Mouse (Mus musculus): ENCODE results near the gene Gm12253. TPM values are rescaled to one million over a fixed set of nuclear protein-coding genes. Genes with fewer than 3 reads are reported as not detected.

Gene Gm12253
- polyA plus RNA-seq (2012; rRNA removed) = not detected in 2 replicates

GRCm38 (mm10) chr11:58432259-58432658 is at the start of gene Gm12253:
Gm12253 (plus strand) TSS chr11:58432559.

GRCm38 (mm10) chr11:58420815-58421214 is 11.5 kb upstream of the Gm12253 start, which contains the start of gene 1810065E05Rik:
1810065E05Rik (plus strand) TSS chr11:58421111.

GRCm38 (mm10) chr11:58452759-58453158 is 20.4 kb downstream of the Gm12253 start, which contains the start of gene Lypd9:
Lypd9 (minus strand) TSS chr11:58452923.

GRCm38 (mm10) chr11:58462170-58462569 is 29.8 kb downstream of the Gm12253 start, which contains the start of gene Olfr30:
Olfr30 (minus strand) TSS chr11:58462270.

Other genes with a start within 250 kb of the Gm12253 start
- gene Igtp, start 233.0 kb upstream of the Gm12253 start, polyA plus RNA-seq (2012; rRNA removed) = 2.3 and 2.6 TPM in 2 replicates
- gene Irgm2, start 232.9 kb upstream of the Gm12253 start, polyA plus RNA-seq (2012; rRNA removed) = 2.2 and 2.5 TPM in 2 replicates
- gene 4930438A08Rik, start 157.8 kb upstream of the Gm12253 start, polyA plus RNA-seq (2012; rRNA removed) = 2.7 and 4.2 TPM in 2 replicates
- 22.2 TPM in 2 replicates for gene Zfp692, start 125.5 kb upstream of the Gm12253 start, polyA plus RNA-seq (2012; rRNA removed)
- gene Zfp672, start 102.2 kb upstream of the Gm12253 start, polyA plus RNA-seq (2012; rRNA removed) = 18.4 and 22.9 TPM in 2 replicates
- 23.9 and 26.6 TPM in 2 replicates for gene Sh3bp5l, start 101.8 kb upstream of the Gm12253 start, polyA plus RNA-seq (2012; rRNA removed)
- 1,164 and 1,262 TPM in 2 replicates for gene Lypd8, start 53.5 kb upstream of the Gm12253 start, polyA plus RNA-seq (2012; rRNA removed)
- not detected in 2 replicates for gene 1810065E05Rik, start 11.4 kb upstream of the Gm12253 start, polyA plus RNA-seq (2012; rRNA removed)
- not detected in 2 replicates for gene Lypd9, start 20.4 kb downstream of the Gm12253 start, polyA plus RNA-seq (2012; rRNA removed)
- not detected in 2 replicates for gene Olfr30, start 29.7 kb downstream of the Gm12253 start, polyA plus RNA-seq (2012; rRNA removed)
- not detected in 2 replicates for gene Olfr332, start 60.0 kb downstream of the Gm12253 start, polyA plus RNA-seq (2012; rRNA removed)
- gene Olfr331, start 70.0 kb downstream of the Gm12253 start, polyA plus RNA-seq (2012; rRNA removed) = not detected in 2 replicates
- gene Olfr330, start 102.3 kb downstream of the Gm12253 start, polyA plus RNA-seq (2012; rRNA removed) = not detected in 2 replicates
- not detected in 2 replicates for gene Olfr329-ps, start 113.9 kb downstream of the Gm12253 start, polyA plus RNA-seq (2012; rRNA removed)
- gene Olfr328, start 123.1 kb downstream of the Gm12253 start, polyA plus RNA-seq (2012; rRNA removed) = not detected in 2 replicates
- gene Olfr224, start 138.0 kb downstream of the Gm12253 start, polyA plus RNA-seq (2012; rRNA removed) = not detected in 2 replicates
- not detected in 2 replicates for gene Olfr325, start 145.2 kb downstream of the Gm12253 start, polyA plus RNA-seq (2012; rRNA removed)
- gene Olfr324, start 162.6 kb downstream of the Gm12253 start, polyA plus RNA-seq (2012; rRNA removed) = not detected in 2 replicates
- gene 2210407C18Rik, start 183.5 kb downstream of the Gm12253 start, polyA plus RNA-seq (2012; rRNA removed) = 116 and 121 TPM in 2 replicates
- 0.03 TPM in 1 of 2 replicates, not detected in the other for gene Olfr323, start 197.9 kb downstream of the Gm12253 start, polyA plus RNA-seq (2012; rRNA removed)
- gene Trim58, start 207.9 kb downstream of the Gm12253 start, polyA plus RNA-seq (2012; rRNA removed) = 0.11 and 0.27 TPM in 2 replicates
- not detected in 2 replicates for gene Olfr322, start 226.2 kb downstream of the Gm12253 start, polyA plus RNA-seq (2012; rRNA removed)
- gene Olfr320, start 248.5 kb downstream of the Gm12253 start, polyA plus RNA-seq (2012; rRNA removed) = not detected in 2 replicates